Mouse (Mus musculus) spleen, adult 2 months (tissue): ENCODE data around the gene Pigyl. TPM values are rescaled to one million over a fixed set of nuclear protein-coding genes. Genes with fewer than 3 reads are reported as not detected.

Source experiments
- DNase-seq, 2 experiments: peaks; one replicate each; pipeline versions ENCODE4 v3.0.0 to v3.0.0-alpha.2; 2012 to 2021; ENCODE audit warnings: low spot score in 2 of 2, low read depth in 1 of 2
- H3K27ac ChIP-seq: fragments of 200-500 bp; 2 replicates; pipeline ENCODE4 v1.5.1; 2012; ENCODE audit warnings: low read length, inconsistent platforms; ENCODE audit not compliant: insufficient read depth
- H3K27me3 ChIP-seq: fragments of 200-500 bp; 2 replicates; pipeline ENCODE4 v1.6.1; 2012; ENCODE audit warnings: mild to moderate bottlenecking, moderate library complexity, low read length, inconsistent platforms; ENCODE audit not compliant: control insufficient read depth, insufficient read depth
- H3K36me3 ChIP-seq: fragments of 200-500 bp; 2 replicates; pipeline ENCODE4 v1.6.1; 2012; ENCODE audit warnings: mild to moderate bottlenecking, low read length, inconsistent platforms; ENCODE audit not compliant: control insufficient read depth, insufficient read depth
- H3K4me1 ChIP-seq: fragments of 200-500 bp; 2 replicates; pipeline ENCODE4 v1.6.1; 2011; ENCODE audit warnings: inconsistent platforms; ENCODE audit not compliant: control insufficient read depth, insufficient read depth, insufficient read length
- H3K4me3 ChIP-seq: fragments of 200-500 bp; 2 replicates; pipeline ENCODE4 v1.5.1; 2011; ENCODE audit warnings: mild to moderate bottlenecking, inconsistent platforms; ENCODE audit not compliant: insufficient read depth, insufficient read length; ENCODE audit errors: extremely low read depth
- CTCF ChIP-seq: fragments of 200-500 bp; IDR thresholded peaks from 2 replicates; pipeline ENCODE4 v1.5.1; 2011; ENCODE audit warnings: mild to moderate bottlenecking, inconsistent platforms; ENCODE audit not compliant: insufficient read depth, insufficient read length, insufficient replicate concordance; ENCODE audit errors: extremely low read depth
- POLR2A ChIP-seq: fragments of 200-500 bp; IDR thresholded peaks from 2 replicates; pipeline ENCODE4 v1.6.1; 2011; ENCODE audit warnings: low read depth, low read length, inconsistent platforms
- WGBS: fragments of 180-500 bp; shearing (Covaris S2); methylation state at CpG from one replicate; pipeline ENCODE4 v1.1.7; 2018; 5-methylcytosine and 5-hydroxymethylcytosine counted together
- polyA plus RNA-seq: library from polyadenylated mRNA; depleted of rRNA; stranded (reverse); fragments of >200 nt; gene quantifications from 2 replicates; pipeline ENCODE4 v1.2.3, GENCODE M21; 2012

The Pigyl gene
- polyA plus RNA-seq, 1 experiment: 23.6 TPM

GRCm38 (mm10) chr9:22150946-22151345 is 5.7 kb upstream of the Pigyl start:
- TF ChIP-seq POLR2A: no peak
- TF ChIP-seq CTCF: no peak
- H3K4me3 ChIP-seq: no peak overlapping the region
- no peak for DNase-seq
- no peaks in the 10 kb centered on the region for H3K36me3 ChIP-seq
- H3K27me3 ChIP-seq: no peaks in the 10 kb centered on the region
- H3K4me1 ChIP-seq: no peaks in the 10 kb centered on the region
- 84% methylated on average over 2 of the region's 2 CpGs for WGBS
- no peak overlapping the region for H3K27ac ChIP-seq

GRCm38 (mm10) chr9:22153810-22154209 is 2.8 kb upstream of the Pigyl start:
- 94% methylated on average over 3 of the region's 3 CpGs for WGBS
- DNase-seq: no peak
- TF ChIP-seq POLR2A: no peak
- TF ChIP-seq CTCF: no peak
- Histone ChIP-seq H3K36me3 (no peaks in the 10 kb centered on the region), H3K4me1 (no peaks in the 10 kb centered on the region), H3K27me3 (no peaks in the 10 kb centered on the region), H3K27ac (no peak overlapping the region), H3K4me3 (no peak overlapping the region)

GRCm38 (mm10) chr9:22155614-22156013 is 1.0 kb upstream of the Pigyl start:
- no peak overlapping the region for H3K27ac ChIP-seq
- no peaks in the 10 kb centered on the region for H3K4me1 ChIP-seq
- H3K4me3 ChIP-seq: 0 out of 2 replicates have a peak overlapping the region, but pooled peaks have one; percentile 22
- H3K27me3 ChIP-seq: no peaks in the 10 kb centered on the region
- WGBS: 9% methylated on average over 10 of the region's 10 CpGs
- peak; percentile 75 for DNase-seq
- H3K36me3 ChIP-seq: no peaks in the 10 kb centered on the region
- TF ChIP-seq CTCF: peak; percentile 72; the same call in 1 of the 2 replicates
- TF ChIP-seq POLR2A: no peak

- H3K27me3 ChIP-seq: no peaks in the 10 kb centered on the region
- no peak overlapping the region for H3K4me3 ChIP-seq
- DNase-seq: no peak
- H3K4me1 ChIP-seq: no peaks in the 10 kb centered on the region
- TF ChIP-seq CTCF (no peak), POLR2A (no peak)
- WGBS: 84% methylated on average over 34 of the region's 34 CpGs
- no peak overlapping the region for H3K27ac ChIP-seq
- no peaks in the 10 kb centered on the region for H3K36me3 ChIP-seq
Measured at GRCm38 (mm10) chr9:22157516-22158265, 1.0 kb downstream of the Pigyl start.

- TF ChIP-seq POLR2A (no peak), CTCF (no peak)
- Histone ChIP-seq H3K27ac (no peak overlapping the region), H3K4me1 (no peaks in the 10 kb centered on the region), H3K36me3 (no peaks in the 10 kb centered on the region), H3K4me3 (no peak overlapping the region), H3K27me3 (peaks cover 2% of the 10 kb centered on the region; the same call in 1 of the 2 replicates)
- 80% methylated on average over 6 of the region's 6 CpGs for WGBS
- DNase-seq: no peak
Measured at GRCm38 (mm10) chr9:22161299-22161698, 4.7 kb downstream of the Pigyl start.

- no peak for DNase-seq
- WGBS: 87% methylated on average over 9 of the region's 9 CpGs
- Histone ChIP-seq H3K27me3 (peaks cover 2% of the 10 kb centered on the region; the same call in 1 of the 2 replicates), H3K36me3 (no peaks in the 10 kb centered on the region), H3K4me3 (no peak overlapping the region), H3K4me1 (no peaks in the 10 kb centered on the region), H3K27ac (no peak overlapping the region)
- TF ChIP-seq CTCF (no peak), POLR2A (no peak)
Measured at GRCm38 (mm10) chr9:22162305-22162704, 5.7 kb downstream of the Pigyl start.

- no peak overlapping the region for H3K27ac ChIP-seq
- 95% methylated on average over 7 of the region's 7 CpGs for WGBS
- no peak for DNase-seq
Measured at GRCm38 (mm10) chr9:22162912-22163311, 6.3 kb downstream of the Pigyl start.

More at GRCm38 (mm10) chr9:22162912-22163311, 6.3 kb downstream of the Pigyl start:
- peaks cover 2% of the 10 kb centered on the region; the same call in 1 of the 2 replicates for H3K27me3 ChIP-seq
- no peaks in the 10 kb centered on the region for H3K36me3 ChIP-seq
- no peaks in the 10 kb centered on the region for H3K4me1 ChIP-seq
- no peak for TF ChIP-seq POLR2A
- TF ChIP-seq CTCF: no peak
- H3K4me3 ChIP-seq: no peak overlapping the region
